Mouse (Mus musculus) urinary bladder, adult 18-20 months (tissue): Measurements from ENCODE around the gene Efna5.

Experiments
- DNase-seq, 2 experiments: peaks; one replicate each; pipeline ENCODE4 v3.0.0; 2022; ENCODE audit warnings: low spot score in 2 of 2, mixed read lengths in 2 of 2

Gene Efna5

DNA sequence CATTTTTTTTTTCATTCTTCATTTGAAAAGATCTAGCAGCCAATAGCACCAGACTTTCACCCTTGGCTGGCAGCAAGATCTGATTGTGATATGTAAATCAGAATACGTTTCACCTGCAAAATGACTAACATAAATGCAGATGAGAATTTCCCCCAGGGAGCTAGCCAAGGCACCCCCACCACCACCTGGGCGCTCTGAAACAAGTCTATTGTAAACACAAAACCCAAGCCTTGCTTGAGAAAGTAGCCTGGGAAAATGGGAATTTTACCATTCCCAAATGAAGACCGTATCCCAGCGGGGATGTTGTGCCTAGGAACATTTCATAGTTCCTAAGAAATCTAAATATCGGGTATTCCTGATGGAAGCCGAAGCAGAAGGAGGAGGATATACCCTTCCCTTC is 92.3 kb downstream of the Efna5 start:
- no peak for DNase-seq

DNA sequence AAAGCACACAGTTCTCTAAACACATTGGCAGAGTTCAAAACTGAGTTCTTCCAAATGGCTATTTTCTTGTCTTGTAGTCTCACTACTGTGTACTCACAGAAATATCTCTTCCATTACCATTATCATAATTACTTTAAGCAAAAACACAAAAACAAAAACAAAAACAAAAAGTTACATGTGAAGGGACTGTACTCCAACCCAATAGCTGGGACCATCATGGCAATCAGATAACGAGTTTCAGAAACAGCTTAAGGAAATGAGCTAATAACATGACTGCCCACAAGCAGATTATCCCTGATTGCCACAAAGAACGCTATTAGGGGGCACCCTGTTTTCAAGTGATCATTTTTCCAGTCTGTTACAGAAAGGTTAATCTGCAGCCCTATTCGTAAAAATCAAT is 93.3 kb downstream of the Efna5 start:
- DNase-seq = no peak

DNA sequence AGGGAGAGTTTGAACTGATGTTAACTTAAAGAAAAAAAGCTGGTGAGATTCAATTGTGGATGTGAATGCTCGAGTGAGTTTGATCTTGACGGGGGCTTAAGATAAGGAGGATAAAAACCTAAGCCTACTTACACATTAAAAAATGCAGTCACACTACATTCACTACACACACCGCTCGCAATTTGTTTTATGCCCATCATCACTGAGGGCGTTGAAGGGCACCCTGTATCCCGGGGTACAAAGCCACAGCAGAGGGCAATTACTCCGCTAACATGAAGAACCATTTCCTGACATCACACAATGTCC is 94.6 kb downstream of the Efna5 start:
- DNase-seq = no peak

DNA sequence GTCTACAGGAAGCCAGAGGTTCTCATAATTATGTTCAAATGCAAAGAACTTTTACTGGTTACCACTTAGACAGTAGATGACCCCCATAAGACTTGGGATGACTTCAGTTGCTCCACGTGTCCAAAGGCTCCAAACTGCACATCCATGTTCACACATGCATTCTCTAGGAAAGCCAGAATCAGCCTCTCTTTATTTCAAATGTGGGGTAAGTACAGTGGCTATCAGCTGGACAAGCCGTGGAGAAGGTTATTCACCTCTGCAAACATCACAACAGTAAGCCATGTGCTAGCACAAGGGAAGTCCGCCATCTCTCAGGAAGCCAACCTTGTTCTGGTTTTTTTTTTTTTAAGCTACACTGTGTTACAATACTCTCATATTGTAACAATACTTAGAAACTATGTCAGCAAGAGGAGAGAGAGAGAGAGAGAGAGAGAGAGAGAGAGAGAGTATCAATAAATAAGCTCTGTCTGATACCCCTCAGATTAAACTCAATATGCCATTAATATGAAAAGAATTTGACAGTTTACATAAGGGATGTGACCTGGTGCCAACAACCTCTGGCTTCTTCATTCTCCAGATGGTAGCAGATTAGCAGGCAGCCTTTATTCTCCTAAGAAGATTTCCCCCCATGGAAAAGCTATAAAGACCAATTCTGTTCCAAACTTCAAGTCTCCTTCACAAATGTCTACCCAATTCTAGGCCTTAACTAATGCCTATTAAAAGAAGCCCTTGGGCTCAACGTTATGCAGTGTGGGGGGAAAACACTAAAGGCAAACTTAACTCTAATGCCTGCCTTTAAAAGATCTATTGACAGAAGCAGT is 95.1 kb downstream of the Efna5 start:
- DNase-seq = no peak

DNA sequence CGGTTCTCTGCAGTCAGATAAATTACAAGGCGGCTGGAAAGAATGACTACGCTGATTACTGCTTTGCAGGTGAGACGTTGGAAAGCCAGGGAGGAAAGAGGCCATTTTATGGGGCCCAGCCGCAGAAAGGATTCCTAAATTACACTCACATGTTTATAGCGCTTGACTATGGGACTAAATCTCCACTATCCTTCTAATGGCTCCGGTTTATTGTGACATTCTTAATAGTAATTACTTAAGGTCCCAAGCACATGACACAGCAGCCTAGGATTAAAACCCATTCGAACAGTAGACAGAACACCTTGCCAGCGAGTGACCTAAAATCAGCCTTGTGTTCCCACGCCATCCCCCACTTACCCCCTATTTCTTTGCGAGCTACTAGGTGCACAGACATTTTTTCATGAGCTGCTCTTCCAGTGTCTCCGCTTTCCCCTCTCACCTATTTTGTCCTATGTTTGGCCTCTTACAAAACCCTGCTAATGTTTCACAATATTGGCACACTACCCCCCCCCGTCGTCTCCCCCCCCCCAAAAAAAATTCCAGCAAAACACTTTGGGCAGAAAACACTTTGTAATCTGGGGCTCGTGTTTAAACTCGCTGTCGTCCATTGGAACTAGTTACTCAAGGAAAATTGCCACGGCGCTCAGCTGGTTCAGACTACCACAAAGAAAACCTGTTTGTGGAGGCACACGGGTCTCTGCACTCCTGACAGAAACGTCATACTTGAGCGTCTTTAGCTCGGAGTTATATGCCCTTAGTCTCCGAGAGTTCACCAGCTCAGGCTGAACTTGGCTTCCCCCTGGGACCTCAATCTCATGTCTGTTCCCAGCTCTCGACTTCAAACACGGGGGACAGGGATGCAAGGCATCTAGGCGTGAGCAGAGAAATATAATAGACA is 96.6 kb downstream of the Efna5 start:
- DNase-seq = no peak

DNA sequence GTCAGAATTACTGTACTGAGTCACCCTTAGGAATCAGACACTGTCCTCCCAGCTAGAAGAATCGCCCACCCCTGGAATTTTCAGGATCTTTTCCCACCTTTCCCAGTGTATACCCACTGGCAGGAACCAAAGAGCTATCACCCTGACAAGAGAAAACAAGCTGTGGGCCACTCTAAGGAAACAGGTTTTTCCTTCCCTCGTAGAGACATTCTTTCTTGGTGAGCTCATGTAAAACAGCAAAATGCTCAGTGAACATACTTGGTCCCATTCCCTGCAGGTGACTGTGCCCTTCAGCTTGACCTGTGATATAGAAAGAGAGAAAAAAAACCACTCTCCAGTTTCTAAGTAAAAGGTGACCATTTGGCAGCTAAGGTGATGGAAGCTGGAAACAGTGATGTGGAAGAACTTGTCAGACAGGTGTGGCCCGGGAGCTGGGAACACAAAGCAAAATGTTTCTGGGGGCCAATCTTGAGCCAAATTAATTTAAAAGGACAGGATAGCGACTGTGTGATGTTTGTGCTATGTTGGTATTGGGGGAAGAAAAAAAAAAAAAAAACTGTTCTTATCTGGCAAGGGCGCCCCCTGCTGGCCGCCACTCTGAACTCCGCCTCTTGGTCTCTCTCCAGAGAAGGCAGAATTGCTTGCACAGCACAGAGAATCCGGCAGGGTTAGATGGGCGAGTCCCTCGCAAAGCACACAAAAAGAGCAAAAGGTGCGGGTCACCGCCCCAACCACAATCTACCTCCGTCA is 97.4 kb downstream of the Efna5 start:
- DNase-seq = peak; percentile 68 to 77

DNA sequence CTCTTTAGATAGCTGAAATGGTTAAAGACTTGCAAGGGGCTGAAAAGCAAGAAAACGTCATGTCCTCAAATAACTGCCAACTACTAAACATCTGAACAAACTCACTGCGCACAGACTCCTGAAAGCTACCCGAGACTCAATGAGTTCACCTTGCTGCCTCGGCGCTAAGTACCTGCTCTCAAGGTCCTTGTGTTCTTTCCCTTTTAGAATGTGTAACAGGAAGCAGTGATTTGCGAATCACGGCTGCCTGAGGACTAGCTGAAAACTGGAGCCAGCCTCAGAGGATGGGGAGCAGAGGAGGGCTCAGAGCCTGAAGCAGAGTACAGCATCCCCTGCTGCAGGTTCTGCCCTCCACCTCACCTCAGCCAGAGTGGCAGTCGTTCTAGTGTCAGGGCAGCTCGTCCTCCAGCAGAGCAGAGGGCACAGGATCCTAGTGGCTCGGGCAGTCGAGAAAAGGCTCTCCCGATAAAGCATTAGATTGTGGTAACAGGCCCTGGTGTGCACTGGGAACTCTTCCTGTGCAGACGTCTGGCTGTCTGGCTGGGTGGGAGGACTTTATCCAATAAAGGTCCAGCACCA is 98.2 kb downstream of the Efna5 start:
- DNase-seq = no peak

DNA sequence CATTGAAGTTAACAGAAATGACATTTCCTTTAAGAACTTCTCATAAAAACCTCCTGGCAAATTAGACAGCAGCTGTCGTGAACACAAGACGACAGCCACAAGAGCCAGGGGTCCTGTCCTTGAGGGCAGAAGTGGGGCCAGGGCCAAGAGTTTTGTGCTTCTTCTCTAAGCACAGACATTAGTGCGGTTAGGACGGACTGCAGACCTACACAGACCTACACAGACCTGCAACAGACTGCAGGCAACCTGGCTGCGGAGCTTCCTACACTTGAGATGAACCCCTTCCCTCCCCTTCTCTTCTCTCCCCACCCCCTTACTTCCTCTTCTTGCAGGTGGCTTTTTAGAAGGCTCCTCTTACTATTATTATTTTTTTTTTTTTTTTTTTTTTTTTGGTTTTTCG is 100.0 kb downstream of the Efna5 start:
- no peak for DNase-seq

DNA sequence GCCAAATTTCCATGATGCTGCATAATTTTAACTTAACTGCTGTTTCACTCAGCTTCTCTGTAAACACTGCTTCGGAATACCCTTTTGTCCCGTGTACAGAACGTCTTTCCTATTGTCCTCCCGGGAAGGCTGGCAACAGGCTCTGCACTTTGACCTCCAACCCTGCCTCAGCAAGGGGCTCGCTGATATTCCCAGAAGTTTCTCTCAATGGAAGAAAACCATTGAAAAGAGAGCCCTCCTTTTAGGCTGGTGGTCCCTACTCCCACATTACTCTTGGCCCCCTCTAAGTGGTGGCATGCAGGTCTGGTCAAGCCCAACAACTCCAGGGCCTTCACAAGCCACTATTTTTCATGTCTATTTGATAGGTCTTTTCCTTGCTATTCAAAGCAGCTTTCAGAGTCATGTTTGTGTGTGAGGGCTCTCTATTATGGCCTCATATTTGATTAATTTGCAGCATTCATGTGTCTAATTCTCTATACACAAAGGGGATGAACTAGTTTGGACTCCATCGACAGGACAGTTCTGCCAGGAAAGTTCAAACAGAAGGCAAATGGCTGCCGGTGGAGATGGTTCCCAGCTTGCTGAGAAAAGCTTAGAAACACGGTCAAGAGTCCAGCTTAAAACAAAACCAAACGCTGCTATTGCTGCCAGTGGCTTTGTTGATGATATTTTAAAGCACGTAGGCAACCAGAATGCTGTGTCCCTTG is 103.1 kb downstream of the Efna5 start:
- no peak for DNase-seq

DNA sequence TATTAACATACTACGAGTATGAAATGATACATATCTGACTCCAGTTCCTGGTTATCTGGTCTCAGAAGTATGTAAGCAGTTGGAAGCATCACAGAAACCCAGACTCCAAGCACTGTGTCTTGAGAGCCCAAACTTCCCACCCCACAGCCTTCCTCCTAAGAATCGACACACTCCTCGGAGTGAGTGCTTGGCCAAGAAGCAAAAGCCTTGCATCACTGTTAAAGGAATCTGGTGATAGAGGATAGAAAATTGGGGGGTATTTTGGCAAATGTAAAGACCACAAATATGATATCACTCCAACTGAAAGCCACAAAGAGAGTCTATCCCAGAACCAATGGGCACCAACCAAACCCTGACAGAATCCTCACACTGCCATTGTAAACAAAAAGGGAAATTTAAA is 104.4 kb downstream of the Efna5 start:
- DNase-seq = no peak

DNA sequence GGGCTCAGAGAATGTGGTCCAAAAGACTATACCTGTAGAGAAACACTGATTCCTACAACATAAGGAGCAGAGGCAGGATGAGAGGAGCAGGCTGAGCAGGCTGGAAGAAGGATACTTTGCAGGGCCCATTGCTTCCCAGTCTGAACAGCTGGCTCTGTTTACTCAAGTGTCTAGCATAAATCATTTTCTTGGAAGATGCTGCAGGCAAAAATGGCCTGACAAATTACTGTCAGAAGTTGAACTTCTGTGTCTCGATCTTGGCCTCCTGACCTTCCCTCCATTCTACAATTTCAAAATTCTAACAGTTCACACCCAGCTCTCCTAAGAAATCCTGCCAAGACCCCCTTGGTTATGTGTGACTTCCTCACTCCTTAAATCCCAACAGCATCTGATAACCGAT is 105.1 kb downstream of the Efna5 start:
- DNase-seq = no peak

DNA sequence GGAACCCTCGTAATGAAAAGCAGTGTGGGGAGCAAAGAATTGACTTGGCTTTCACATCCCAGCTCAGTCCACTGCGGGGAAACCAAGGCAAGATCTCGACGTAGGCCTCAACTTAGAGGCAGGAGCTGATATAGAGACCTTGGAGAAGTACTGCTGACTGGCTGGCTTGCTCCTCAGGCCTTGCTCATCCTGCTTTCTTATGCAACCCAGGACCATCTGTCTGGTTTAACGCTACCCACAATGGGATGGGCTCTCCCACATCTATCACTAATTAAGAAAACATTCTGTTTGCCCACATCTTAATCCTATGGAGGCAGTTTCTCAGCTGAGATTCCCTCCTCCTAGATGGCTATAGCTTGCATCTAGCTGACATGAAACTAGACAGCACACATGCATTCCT is 105.7 kb downstream of the Efna5 start:
- DNase-seq = no peak

DNA sequence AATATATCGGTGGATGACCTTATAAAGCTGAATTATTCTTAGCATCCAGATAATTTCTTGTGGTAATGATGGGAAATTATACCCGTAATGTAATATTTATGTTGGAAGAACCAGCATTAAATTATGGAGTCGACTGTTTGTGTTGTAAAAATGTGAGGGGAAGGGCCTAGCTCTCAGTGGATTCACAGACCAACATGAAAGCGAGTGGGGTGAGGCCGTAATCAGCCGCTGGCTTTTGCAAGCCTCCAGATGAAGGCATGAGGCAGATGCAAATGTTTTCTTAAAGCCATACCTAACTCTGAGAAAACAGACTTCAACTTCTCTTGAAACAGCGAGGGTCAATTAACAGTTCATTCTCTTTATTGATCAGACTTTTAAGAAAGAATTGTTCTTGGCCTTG is 106.4 kb downstream of the Efna5 start:
- no peak for DNase-seq

DNA sequence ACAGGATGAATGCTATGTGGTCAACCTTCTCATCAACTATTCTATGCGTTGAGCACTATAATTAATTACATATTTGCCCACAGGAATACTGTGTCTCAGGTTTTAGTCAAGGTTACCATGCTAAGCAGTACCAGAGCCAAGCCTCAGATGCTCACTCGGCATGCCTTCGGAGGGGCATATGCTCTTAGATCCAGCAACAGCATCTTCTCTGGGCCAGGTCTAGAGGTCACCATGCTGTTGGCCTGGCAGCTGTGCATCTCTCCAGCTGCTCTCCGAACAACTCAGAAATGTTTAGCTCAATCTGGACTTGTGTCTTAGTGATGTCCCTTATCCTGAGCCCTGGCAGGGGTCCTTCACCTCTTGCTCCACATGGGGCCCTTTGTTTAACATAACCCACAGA is 114.4 kb downstream of the Efna5 start:
- DNase-seq = no peak

DNA sequence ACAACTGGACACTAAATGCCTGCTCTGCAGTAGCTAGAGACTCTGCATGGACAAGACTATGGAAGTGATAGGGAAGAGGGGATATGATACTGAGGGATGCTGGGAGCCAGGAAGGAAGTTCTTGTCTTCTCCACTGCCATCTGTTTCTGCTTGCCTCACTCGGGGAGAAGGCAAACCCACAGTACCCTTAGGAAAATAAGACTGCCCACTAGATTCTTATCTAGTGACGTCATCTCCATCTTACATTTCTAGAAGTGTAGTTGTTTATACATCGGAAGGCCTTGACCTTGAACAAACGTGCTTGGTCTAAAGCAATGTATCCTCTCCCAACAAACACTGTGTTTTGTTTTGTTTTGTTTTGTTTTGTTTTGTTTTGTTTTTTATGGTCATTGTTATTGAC is 116.0 kb downstream of the Efna5 start:
- no peak for DNase-seq

DNA sequence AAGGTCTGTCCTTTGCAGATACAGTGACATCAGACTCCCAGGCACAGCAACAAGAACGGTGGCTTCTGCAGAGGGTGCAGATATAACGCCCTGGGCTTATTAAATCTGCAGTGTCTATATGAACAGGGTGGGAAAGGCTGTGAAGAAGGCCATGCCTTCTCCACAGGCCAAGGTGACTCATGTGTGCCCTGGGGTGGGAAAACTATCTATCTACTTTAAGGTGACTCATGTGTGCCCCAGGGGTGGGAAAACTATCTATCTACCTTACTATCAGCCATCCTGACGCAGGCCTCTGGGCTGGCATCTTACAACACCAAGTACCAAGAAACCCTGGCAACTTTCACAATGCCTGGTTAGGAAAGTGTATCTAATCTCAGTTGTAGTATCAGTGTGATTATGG is 124.2 kb downstream of the Efna5 start:
- DNase-seq = no peak

DNA sequence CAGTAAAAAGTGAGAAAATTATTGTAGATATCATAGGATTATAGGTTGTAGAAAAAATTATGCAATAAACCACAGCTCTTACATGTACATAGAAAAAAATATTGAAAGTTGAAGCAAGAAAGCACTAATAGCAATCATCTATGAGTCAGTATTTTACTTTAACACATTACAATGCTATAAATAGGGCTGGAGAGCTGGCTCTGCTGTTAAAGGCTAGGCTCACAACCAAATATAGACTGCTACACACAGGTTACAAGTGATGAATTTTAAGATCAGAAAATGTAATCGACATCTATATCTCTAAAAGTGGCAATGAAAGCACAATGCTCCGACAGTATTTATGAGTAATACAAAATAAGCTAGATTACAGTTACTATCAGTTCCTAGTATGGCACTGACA is 125.5 kb downstream of the Efna5 start:
- DNase-seq = no peak

DNA sequence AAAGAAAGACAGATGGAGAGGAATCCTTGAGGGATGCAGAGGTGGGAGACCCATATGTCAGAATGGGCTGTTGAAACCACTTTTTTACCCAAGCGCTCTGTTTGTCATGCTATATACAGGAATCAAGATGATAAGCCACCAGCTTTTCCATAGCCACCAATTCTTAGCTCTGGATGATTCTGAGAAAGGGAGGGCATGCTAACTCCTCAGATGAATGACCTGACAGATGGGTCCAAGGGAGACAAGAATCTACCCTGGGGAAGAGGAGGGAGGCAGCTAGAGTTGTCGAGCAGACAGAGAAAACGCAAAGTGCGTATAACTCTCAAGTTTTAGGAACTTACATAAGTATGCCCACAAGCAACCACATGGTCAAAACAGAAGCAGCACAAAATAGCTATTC is 126.5 kb downstream of the Efna5 start:
- no peak for DNase-seq

DNA sequence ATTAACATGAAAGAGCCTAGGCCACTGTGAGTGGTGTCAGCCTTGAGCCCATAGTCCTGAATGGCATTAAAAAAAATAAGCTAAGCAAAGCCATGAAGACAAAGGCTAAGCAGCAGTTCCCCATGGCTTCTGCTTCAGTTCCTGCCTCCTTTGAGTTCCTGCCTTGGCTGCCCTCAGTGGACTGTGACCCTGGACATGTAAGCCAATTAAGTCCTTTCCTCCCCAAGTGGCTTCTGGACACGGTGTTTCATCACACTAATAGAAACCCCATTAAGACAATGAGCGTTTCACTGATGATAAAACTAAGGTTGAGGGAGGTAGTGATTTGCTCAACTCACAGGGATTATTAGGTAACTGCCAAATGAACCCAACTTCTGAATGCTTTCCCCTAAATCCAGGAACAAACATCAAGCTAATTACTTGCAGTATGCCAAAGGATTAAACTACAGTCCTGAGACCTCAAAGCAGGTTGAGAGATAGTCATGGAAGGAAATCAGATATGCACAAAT is 128.7 kb downstream of the Efna5 start:
- no peak for DNase-seq

DNA sequence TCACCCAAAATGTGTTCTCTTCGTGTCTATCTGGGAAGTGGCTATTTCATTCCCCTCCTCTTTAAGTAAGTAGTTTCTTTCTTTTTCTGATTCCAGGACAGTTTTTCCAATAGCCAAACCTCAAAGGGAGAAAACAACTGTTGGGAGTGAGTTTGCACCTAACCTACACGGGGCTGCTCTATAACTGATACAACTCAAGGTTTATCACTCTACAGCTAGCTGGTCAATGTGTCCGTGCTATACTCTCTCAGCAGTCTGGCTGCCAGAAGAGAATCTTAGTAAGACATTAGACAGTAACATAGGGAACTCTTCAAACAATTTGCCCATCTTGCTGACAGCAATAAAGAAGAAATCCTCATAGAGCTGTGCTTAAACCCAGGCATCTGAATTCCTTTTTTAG is 130.5 kb downstream of the Efna5 start:
- no peak for DNase-seq
